Mouse (Mus musculus) limb, embryonic 10.5 days (tissue): ENCODE data around the gene Morn1. TPM values are rescaled to one million over a fixed set of nuclear protein-coding genes. Genes with fewer than 3 reads are reported as not detected.

Experiments used
- DNase-seq: peaks from one replicate; pipeline ENCODE4 v3.0.0-alpha.2; 2017; ENCODE audit warnings: low spot score
- H3K27ac ChIP-seq: fragments of 300-500 bp; sonication (generic); 2 replicates; pipeline ENCODE4 v1.5.1; 2016; ENCODE audit warnings: mild to moderate bottlenecking
- H3K27me3 ChIP-seq: fragments of 300-500 bp; sonication (generic); 2 replicates; pipeline ENCODE4 v1.6.1; 2016; ENCODE audit warnings: low read depth, mild to moderate bottlenecking; ENCODE audit not compliant: poor library complexity, severe bottlenecking
- H3K36me3 ChIP-seq: fragments of 300-500 bp; sonication (generic); 2 replicates; pipeline ENCODE4 v1.6.1; 2016; ENCODE audit warnings: mild to moderate bottlenecking, moderate library complexity
- H3K4me1 ChIP-seq: fragments of 300-500 bp; sonication (generic); 2 replicates; pipeline ENCODE4 v1.6.1; 2016
- H3K4me3 ChIP-seq: fragments of 300-500 bp; sonication (generic); 2 replicates; pipeline ENCODE4 v1.5.1; 2016; ENCODE audit warnings: mild to moderate bottlenecking, moderate library complexity
- H3K9me3 ChIP-seq: fragments of 300-500 bp; sonication (generic); replicated peaks from 2 replicates; pipeline ENCODE4 v1.6.1; 2016; ENCODE audit warnings: mild to moderate bottlenecking
- WGBS: fragments of 180-500 bp; shearing (Covaris S2); methylation state at CpG from one replicate; pipeline ENCODE4 v1.1.7; 2016; 5-methylcytosine and 5-hydroxymethylcytosine counted together
- polyA plus RNA-seq: library from polyadenylated mRNA; unstranded; fragments of >200 nt; fragmentation: Nextera tagmentation; extraction: Ambion mirVana; gene quantifications from 2 replicates; pipeline ENCODE4 v1.2.1, GENCODE M21; 2016

Morn1 gene
- polyA plus RNA-seq, 1 experiment from 2014 or later: 6.5 TPM

- no peak overlapping the region for H3K4me3 ChIP-seq
- no peak overlapping the region for H3K27ac ChIP-seq
- no peaks in the 10 kb centered on the region for H3K27me3 ChIP-seq
- peaks cover 19% of the 10 kb centered on the region for H3K4me1 ChIP-seq
- no peak for DNase-seq
- no peaks in the 10 kb centered on the region for H3K36me3 ChIP-seq
- WGBS: 94% methylated on average over 4 of the region's 4 CpGs
- H3K9me3 ChIP-seq: no peaks in the 10 kb centered on the region
These were observed 21.5 kb downstream of the Morn1 start for GRCm38 (mm10) chr4:155107886-155108285.

- Histone ChIP-seq H3K4me1 (peaks cover 26% of the 10 kb centered on the region), H3K4me3 (no peak overlapping the region), H3K36me3 (no peaks in the 10 kb centered on the region), H3K27ac (peak overlapping the region; percentile 56), H3K9me3 (no peaks in the 10 kb centered on the region), H3K27me3 (no peaks in the 10 kb centered on the region)
- DNase-seq: no peak
- 78% methylated on average over 5 of the region's 5 CpGs for WGBS
These were observed 23.1 kb downstream of the Morn1 start for GRCm38 (mm10) chr4:155109471-155109870.

GRCm38 (mm10) chr4:155113766-155114410 is 27.5 kb downstream of the Morn1 start:
- peaks cover 42% of the 10 kb centered on the region for H3K4me1 ChIP-seq
- H3K9me3 ChIP-seq: no peaks in the 10 kb centered on the region
- WGBS: 77% methylated on average over 8 of the region's 8 CpGs
- H3K27me3 ChIP-seq: no peaks in the 10 kb centered on the region
- no peaks in the 10 kb centered on the region for H3K36me3 ChIP-seq
- DNase-seq: no peak
- no peak overlapping the region for H3K4me3 ChIP-seq
- H3K27ac ChIP-seq: no peak overlapping the region

GRCm38 (mm10) chr4:155116607-155117006 is 30.2 kb downstream of the Morn1 start:
- no peak overlapping the region for H3K4me3 ChIP-seq
- 82% methylated on average over 4 of the region's 4 CpGs for WGBS
- H3K27ac ChIP-seq: 0 out of 2 replicates have a peak overlapping the region, but pooled peaks have one; percentile 39
- no peaks in the 10 kb centered on the region for H3K9me3 ChIP-seq
- peaks cover 44% of the 10 kb centered on the region for H3K4me1 ChIP-seq
- no peak for DNase-seq
- H3K27me3 ChIP-seq: no peaks in the 10 kb centered on the region
- no peaks in the 10 kb centered on the region for H3K36me3 ChIP-seq

- Histone ChIP-seq H3K4me1 (peaks cover 51% of the 10 kb centered on the region), H3K36me3 (no peaks in the 10 kb centered on the region), H3K27me3 (no peaks in the 10 kb centered on the region), H3K4me3 (no peak overlapping the region), H3K9me3 (no peaks in the 10 kb centered on the region), H3K27ac (peak overlapping the region; percentile 26; the same call in 1 of the 2 replicates)
- DNase-seq: no peak
- WGBS: 81% methylated on average over 6 of the region's 6 CpGs
These were observed 31.1 kb downstream of the Morn1 start for GRCm38 (mm10) chr4:155117396-155117978.

GRCm38 (mm10) chr4:155118278-155118677 is 31.9 kb downstream of the Morn1 start:
- 86% methylated on average over 10 of the region's 10 CpGs for WGBS
- peaks cover 59% of the 10 kb centered on the region for H3K4me1 ChIP-seq
- no peaks in the 10 kb centered on the region for H3K27me3 ChIP-seq
- DNase-seq: no peak
- no peak overlapping the region for H3K4me3 ChIP-seq
- no peaks in the 10 kb centered on the region for H3K9me3 ChIP-seq
- H3K36me3 ChIP-seq: no peaks in the 10 kb centered on the region
- no peak overlapping the region for H3K27ac ChIP-seq

- H3K4me1 ChIP-seq: peaks cover 64% of the 10 kb centered on the region
- no peak overlapping the region for H3K27ac ChIP-seq
- no peak for DNase-seq
These were observed 33.7 kb downstream of the Morn1 start for GRCm38 (mm10) chr4:155120038-155120437.

GRCm38 (mm10) chr4:155120583-155120982 is 34.2 kb downstream of the Morn1 start:
- Histone ChIP-seq H3K36me3 (no peaks in the 10 kb centered on the region), H3K27me3 (0 out of 2 replicates have a peak, but pooled peaks cover 2% of the 10 kb centered on the region), H3K27ac (0 out of 2 replicates have a peak overlapping the region, but pooled peaks have one; percentile 12), H3K9me3 (no peaks in the 10 kb centered on the region), H3K4me1 (peaks cover 69% of the 10 kb centered on the region), H3K4me3 (no peak overlapping the region)
- DNase-seq: no peak
- 64% methylated on average over 5 of the region's 5 CpGs for WGBS

More at GRCm38 (mm10) chr4:155120038-155120437, 33.7 kb downstream of the Morn1 start:
- Histone ChIP-seq H3K36me3 (no peaks in the 10 kb centered on the region), H3K27me3 (no peaks in the 10 kb centered on the region), H3K9me3 (no peaks in the 10 kb centered on the region), H3K4me3 (no peak overlapping the region)
- 81% methylated on average over 7 of the region's 7 CpGs for WGBS

GRCm38 (mm10) chr4:155121222-155121621 is 34.8 kb downstream of the Morn1 start:
- 91% methylated on average over 6 of the region's 6 CpGs for WGBS
- H3K27me3 ChIP-seq: 0 out of 2 replicates have a peak, but pooled peaks cover 6% of the 10 kb centered on the region
- H3K9me3 ChIP-seq: no peaks in the 10 kb centered on the region
- H3K27ac ChIP-seq: peak overlapping the region; percentile 12; the same call in 1 of the 2 replicates
- H3K4me3 ChIP-seq: no peak overlapping the region
- no peak for DNase-seq
- H3K4me1 ChIP-seq: peaks cover 70% of the 10 kb centered on the region
- no peaks in the 10 kb centered on the region for H3K36me3 ChIP-seq

- no peak for DNase-seq
- WGBS: 78% methylated on average over 6 of the region's 6 CpGs
- peak overlapping the region; percentile 81 for H3K27ac ChIP-seq
- peaks cover 73% of the 10 kb centered on the region for H3K4me1 ChIP-seq
- no peaks in the 10 kb centered on the region for H3K36me3 ChIP-seq
- H3K27me3 ChIP-seq: 0 out of 2 replicates have a peak, but pooled peaks cover 6% of the 10 kb centered on the region
- H3K9me3 ChIP-seq: no peaks in the 10 kb centered on the region
- H3K4me3 ChIP-seq: no peak overlapping the region
These were observed 35.6 kb downstream of the Morn1 start for GRCm38 (mm10) chr4:155121915-155122443.

GRCm38 (mm10) chr4:155122444-155123040 is 36.2 kb downstream of the Morn1 start:
- Histone ChIP-seq H3K4me1 (peaks cover 69% of the 10 kb centered on the region), H3K36me3 (no peaks in the 10 kb centered on the region), H3K9me3 (no peaks in the 10 kb centered on the region), H3K4me3 (no peak overlapping the region), H3K27me3 (0 out of 2 replicates have a peak, but pooled peaks cover 6% of the 10 kb centered on the region), H3K27ac (peak overlapping the region; percentile 81)
- peak; percentile 68 for DNase-seq
- WGBS: 49% methylated on average over 16 of the region's 16 CpGs

GRCm38 (mm10) chr4:155123868-155124534 is 37.6 kb downstream of the Morn1 start:
- H3K4me3 ChIP-seq: no peak overlapping the region
- H3K9me3 ChIP-seq: no peaks in the 10 kb centered on the region
- 87% methylated on average over 9 of the region's 9 CpGs for WGBS
- H3K27ac ChIP-seq: peak overlapping the region; percentile 51; the same call in 1 of the 2 replicates
- peaks cover 66% of the 10 kb centered on the region for H3K4me1 ChIP-seq
- 0 out of 2 replicates have a peak, but pooled peaks cover 6% of the 10 kb centered on the region for H3K27me3 ChIP-seq
- H3K36me3 ChIP-seq: no peaks in the 10 kb centered on the region
- no peak for DNase-seq
